In the genomic region with DNA sequence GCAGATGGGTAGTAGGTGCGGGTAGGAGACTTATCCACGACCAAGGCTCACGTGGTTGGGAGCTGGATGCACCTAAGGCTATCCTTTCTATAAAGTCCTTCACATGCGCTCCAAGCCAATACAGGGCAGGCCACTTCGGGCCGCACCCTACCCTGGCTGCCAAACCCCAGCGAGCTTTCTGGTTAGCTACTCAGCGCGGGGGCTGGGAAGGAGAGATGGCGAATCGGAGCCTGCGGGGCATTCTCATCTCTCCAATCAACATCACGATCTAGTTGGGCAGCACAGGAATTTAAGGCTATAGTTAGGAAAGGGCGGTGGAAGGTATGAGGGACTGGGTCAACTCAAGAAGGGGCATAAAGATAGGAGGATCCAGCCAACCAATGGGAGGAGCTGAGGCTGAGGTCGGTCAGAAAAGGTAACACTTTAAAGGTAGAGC, we compare ENCODE assay signal across 8 mouse cellular contexts. TPM values are rescaled to one million over a fixed set of nuclear protein-coding genes. Genes with fewer than 3 reads are reported as not detected.
A peak's percentile ranks its signal among the peaks of the same experiment; 100 is the strongest.
DNase-seq lines count a peak whose midpoint lies in the region; ATAC-seq and TF ChIP-seq lines count a peak whose summit lies in the region.

No protein-coding gene starts in this region.

- peaks cover 8% of the 10 kb centered on the region; the same call in 1 of the 2 replicates for H3K36me3 ChIP-seq in forebrain, embryonic 11.5 days (ENCODE audit: control insufficient read depth, insufficient read depth, low read length)
- peaks cover 40% of the 10 kb centered on the region for H3K36me3 ChIP-seq in intestine, postnatal 0 days (ENCODE audit: control insufficient read depth, insufficient read depth)
- H3K36me3 ChIP-seq in midbrain, embryonic 16.5 days (ENCODE audit: control insufficient read depth, insufficient read depth, low read length) = peaks cover 9% of the 10 kb centered on the region

- peak overlapping the region; percentile 62 for H3K9ac ChIP-seq in forebrain, embryonic 11.5 days (ENCODE audit: low read length)
- peak overlapping the region; percentile 32 for H3K9ac ChIP-seq in intestine, postnatal 0 days (ENCODE audit: low read depth, low read length)
- H3K9ac ChIP-seq in midbrain, embryonic 16.5 days (ENCODE audit: low read depth, low read length) = peak overlapping the region; percentile 58

- no peaks in the 10 kb centered on the region for H3K9me3 ChIP-seq in forebrain, embryonic 11.5 days (ENCODE audit: control insufficient read depth, low read length)
- H3K9me3 ChIP-seq in intestine, postnatal 0 days (ENCODE audit: control insufficient read depth) = no peaks in the 10 kb centered on the region
- H3K9me3 ChIP-seq in midbrain, embryonic 16.5 days (replicated peaks; ENCODE audit: control insufficient read depth, low read length, poor library complexity, severe bottlenecking) = no peaks in the 10 kb centered on the region

- DNase-seq in left cerebral cortex, adult 2 months (ENCODE audit: extremely low spot score in 1 of 2, low spot score in 2 of 2) = peak in 1 of 2 experiments; percentile 75
- no peak for DNase-seq in left cerebral cortex, postnatal 25 days (ENCODE audit: low spot score in 2 of 2)
- DNase-seq in adrenal gland, postnatal 36 days = peak; percentile 76 to 83
- DNase-seq in forebrain, embryonic 11.5 days (ENCODE audit: low spot score) = no peak
- DNase-seq in T-cell, adult 2 months (ENCODE audit: low spot score) = no peak

- H3K4me1 ChIP-seq in forebrain, embryonic 11.5 days (replicated peaks; ENCODE audit: control insufficient read depth, insufficient read depth, low read length) = peaks cover 4% of the 10 kb centered on the region; the same call in 1 of the 2 replicates
- H3K4me1 ChIP-seq in intestine, postnatal 0 days (replicated peaks; ENCODE audit: control insufficient read depth, insufficient read depth, low read length) = no peaks in the 10 kb centered on the region
- H3K4me1 ChIP-seq in midbrain, embryonic 16.5 days (ENCODE audit: control insufficient read depth, insufficient read depth, low read length) = peaks cover 22% of the 10 kb centered on the region

- H3K27me3 ChIP-seq in forebrain, embryonic 11.5 days (ENCODE audit: control insufficient read depth, insufficient read depth, low read length) = no peaks in the 10 kb centered on the region
- no peaks in the 10 kb centered on the region for H3K27me3 ChIP-seq in intestine, postnatal 0 days (replicated peaks; ENCODE audit: control insufficient read depth, insufficient read depth, low read length)
- no peaks in the 10 kb centered on the region for H3K27me3 ChIP-seq in midbrain, embryonic 16.5 days (ENCODE audit: control insufficient read depth, insufficient read depth, low read depth, low read length)

- intact Hi-C loops in left cerebral cortex, adult 2 months (cut with DNase I) = loop anchor here (2.0 kb wide), 1 partner anchor 22 kb away; the partner anchor contains the start of genes Rnf167 and Slc25a11
- intact Hi-C loops in left cerebral cortex, postnatal 25 days (cut with DNase I) = loop anchor here (2.0 kb wide), 2 partner anchors 14 to 18 kb away; partner anchors contain the start of gene Pfn1

- peak overlapping the region; percentile 55 for H3K4me3 ChIP-seq in left cerebral cortex, adult 2 months
- peak overlapping the region; percentile 69 for H3K4me3 ChIP-seq in forebrain, embryonic 11.5 days (ENCODE audit: low read depth, low read length)
- H3K4me3 ChIP-seq in intestine, postnatal 0 days (ENCODE audit: low read depth, low read length) = peak overlapping the region; percentile 63
- peak overlapping the region; percentile 57 for H3K4me3 ChIP-seq in midbrain, embryonic 16.5 days (ENCODE audit: low read depth, low read length)

- peak; percentile 39; the same call in 1 of the 2 replicates for ATAC-seq in forebrain, embryonic 11.5 days (replicated peaks; ENCODE audit: low FRiP score)
- peak; percentile 29 for ATAC-seq in intestine, postnatal 0 days
- no peak for ATAC-seq in midbrain, embryonic 16.5 days
- no peak for ATAC-seq in frontal cortex, adult (ENCODE audit: low TSS enrichment)

- peak overlapping the region; percentile 76 for H3K4me2 ChIP-seq in forebrain, embryonic 11.5 days (ENCODE audit: low read depth, low read length, severe bottlenecking)
- H3K4me2 ChIP-seq in intestine, postnatal 0 days (replicated peaks; ENCODE audit: low read depth) = peak overlapping the region; percentile 93
- peak overlapping the region; percentile 69 for H3K4me2 ChIP-seq in midbrain, embryonic 16.5 days (ENCODE audit: low read length)

- peak overlapping the region; percentile 76 for H3K27ac ChIP-seq in left cerebral cortex, adult 2 months
- H3K27ac ChIP-seq in forebrain, embryonic 11.5 days (ENCODE audit: low read depth, low read length) = peak overlapping the region; percentile 37; the same call in 1 of the 2 replicates
- no peak overlapping the region for H3K27ac ChIP-seq in intestine, postnatal 0 days (ENCODE audit: low read depth, low read length)
- H3K27ac ChIP-seq in midbrain, embryonic 16.5 days (ENCODE audit: low read length) = peak overlapping the region; percentile 97

- TF ChIP-seq CTCF in left cerebral cortex, adult 2 months (IDR thresholded peaks at IDR 0.05) = no peak
- TF ChIP-seq CTCF in intestine, postnatal 0 days (IDR thresholded peaks at IDR 0.05; ENCODE audit: low read depth) = no peak

- WGBS in forebrain, embryonic 11.5 days = under 1% methylated on average over 15 of the region's 15 CpGs
- under 1% methylated on average over 15 of the region's 15 CpGs for WGBS in intestine, postnatal 0 days
- 1% methylated on average over 15 of the region's 15 CpGs for WGBS in midbrain, embryonic 16.5 days

RNA-seq across cellular contexts. Expression of gene Spag7, which starts 0.9 kb away (rescaled TPM):
- 10 to 100 TPM; 52.2 to 56.7 TPM for total RNA-seq in left cerebral cortex, adult 2 months (2021)
- total RNA-seq in left cerebral cortex, postnatal 25 days (2021) = 10 to 100 TPM; 49.3 to 50.7 TPM
- total RNA-seq in adrenal gland, postnatal 36 days (2021) = 10 to 100 TPM; 87.1 to 88.1 TPM
- 160 and 167 TPM in 2 replicates for polyA plus RNA-seq in forebrain, embryonic 11.5 days (2014; fragmentation: Nextera tagmentation; extraction: Ambion mirVana)
- 61.3 and 66.2 TPM in 2 replicates for polyA plus RNA-seq in intestine, postnatal 0 days (2015; fragmentation: Nextera tagmentation; extraction: Ambion mirVana)
- 151 and 157 TPM in 2 replicates for polyA plus RNA-seq in midbrain, embryonic 16.5 days (2015; fragmentation: Nextera tagmentation; extraction: Ambion mirVana)

RNA-seq across cellular contexts. Expression of gene Eno3, which starts 11.4 kb away (rescaled TPM):
- 10 to 100 TPM in 1 of 2 experiments, 1 to 10 TPM in 1; 9.8 to 10.6 TPM for total RNA-seq in left cerebral cortex, adult 2 months (2021)
- 1 to 10 TPM; 7.0 to 9.0 TPM for total RNA-seq in left cerebral cortex, postnatal 25 days (2021)
- total RNA-seq in adrenal gland, postnatal 36 days (2021) = 10 to 100 TPM; 21.2 to 35.5 TPM
- 16.6 and 17.4 TPM in 2 replicates for polyA plus RNA-seq in forebrain, embryonic 11.5 days (2014; fragmentation: Nextera tagmentation; extraction: Ambion mirVana)
- polyA plus RNA-seq in intestine, postnatal 0 days (2015; fragmentation: Nextera tagmentation; extraction: Ambion mirVana) = 4.9 and 5.9 TPM in 2 replicates
- polyA plus RNA-seq in midbrain, embryonic 16.5 days (2015; fragmentation: Nextera tagmentation; extraction: Ambion mirVana) = 6.0 and 8.1 TPM in 2 replicates

RNA-seq across cellular contexts. Expression of gene Pfn1, which starts 13.9 kb away (rescaled TPM):
- total RNA-seq in left cerebral cortex, adult 2 months (2021) = 100 to 1,000 TPM; 207 to 224 TPM
- total RNA-seq in left cerebral cortex, postnatal 25 days (2021) = 100 to 1,000 TPM; 221 to 239 TPM
- total RNA-seq in adrenal gland, postnatal 36 days (2021) = 100 to 1,000 TPM; 853 to 925 TPM
- polyA plus RNA-seq in forebrain, embryonic 11.5 days (2014; fragmentation: Nextera tagmentation; extraction: Ambion mirVana) = 1,387 and 1,399 TPM in 2 replicates
- polyA plus RNA-seq in intestine, postnatal 0 days (2015; fragmentation: Nextera tagmentation; extraction: Ambion mirVana) = 1,830 and 1,961 TPM in 2 replicates
- 617 and 632 TPM in 2 replicates for polyA plus RNA-seq in midbrain, embryonic 16.5 days (2015; fragmentation: Nextera tagmentation; extraction: Ambion mirVana)

RNA-seq across cellular contexts. Expression of gene Camta2, which starts 19.6 kb away (rescaled TPM):
- 100 to 1,000 TPM; 238 to 261 TPM for total RNA-seq in left cerebral cortex, adult 2 months (2021)
- total RNA-seq in left cerebral cortex, postnatal 25 days (2021) = 100 to 1,000 TPM; 226 to 234 TPM
- total RNA-seq in adrenal gland, postnatal 36 days (2021) = 10 to 100 TPM; 36.5 to 45.7 TPM
- 10.8 and 11.4 TPM in 2 replicates for polyA plus RNA-seq in forebrain, embryonic 11.5 days (2014; fragmentation: Nextera tagmentation; extraction: Ambion mirVana)
- polyA plus RNA-seq in intestine, postnatal 0 days (2015; fragmentation: Nextera tagmentation; extraction: Ambion mirVana) = 11.7 and 12.3 TPM in 2 replicates
- 22.1 and 22.4 TPM in 2 replicates for polyA plus RNA-seq in midbrain, embryonic 16.5 days (2015; fragmentation: Nextera tagmentation; extraction: Ambion mirVana)

RNA-seq across cellular contexts. Expression of gene Slc25a11, which starts 21.1 kb away (rescaled TPM):
- 100 to 1,000 TPM; 107 to 117 TPM for total RNA-seq in left cerebral cortex, adult 2 months (2021)
- total RNA-seq in left cerebral cortex, postnatal 25 days (2021) = 100 to 1,000 TPM; 110 to 117 TPM
- total RNA-seq in adrenal gland, postnatal 36 days (2021) = 100 to 1,000 TPM; 127 to 165 TPM
- polyA plus RNA-seq in forebrain, embryonic 11.5 days (2014; fragmentation: Nextera tagmentation; extraction: Ambion mirVana) = 129 and 137 TPM in 2 replicates
- polyA plus RNA-seq in intestine, postnatal 0 days (2015; fragmentation: Nextera tagmentation; extraction: Ambion mirVana) = 192 and 210 TPM in 2 replicates
- polyA plus RNA-seq in midbrain, embryonic 16.5 days (2015; fragmentation: Nextera tagmentation; extraction: Ambion mirVana) = 171 and 174 TPM in 2 replicates

Comparison
In these comparisons a context has a peak if more than half of its experiments do, and no peak if none do; other contexts are left out.
1. DNase-seq: peak in adrenal gland, postnatal 36 days (2 of 2); none in left cerebral cortex, postnatal 25 days (0 of 2), forebrain, embryonic 11.5 days (single experiment) and T-cell, adult 2 months (single experiment).
2. ATAC-seq: peak in forebrain, embryonic 11.5 days (single experiment) and intestine, postnatal 0 days (single experiment); none in midbrain, embryonic 16.5 days (single experiment) and frontal cortex, adult (single experiment).
3. Peak in every context shown above with its lines, with median percentiles within 50 percentile points of each other: H3K4me3 ChIP-seq, H3K4me2 ChIP-seq and H3K9ac ChIP-seq.